Mouse (Mus musculus) testis, postnatal 10 days (tissue): Measurements from ENCODE around the gene Icam1.
"Not testable (repeated sequence)": the region's sequence is repeated elsewhere in the genome, so short reads cannot be mapped to it uniquely, and the experiment has no call there.

Experiments used
- DNase-seq: peaks from one replicate; pipeline ENCODE4 v3.0.0; 2021; ENCODE audit warnings: low spot score

Icam1 gene

DNA sequence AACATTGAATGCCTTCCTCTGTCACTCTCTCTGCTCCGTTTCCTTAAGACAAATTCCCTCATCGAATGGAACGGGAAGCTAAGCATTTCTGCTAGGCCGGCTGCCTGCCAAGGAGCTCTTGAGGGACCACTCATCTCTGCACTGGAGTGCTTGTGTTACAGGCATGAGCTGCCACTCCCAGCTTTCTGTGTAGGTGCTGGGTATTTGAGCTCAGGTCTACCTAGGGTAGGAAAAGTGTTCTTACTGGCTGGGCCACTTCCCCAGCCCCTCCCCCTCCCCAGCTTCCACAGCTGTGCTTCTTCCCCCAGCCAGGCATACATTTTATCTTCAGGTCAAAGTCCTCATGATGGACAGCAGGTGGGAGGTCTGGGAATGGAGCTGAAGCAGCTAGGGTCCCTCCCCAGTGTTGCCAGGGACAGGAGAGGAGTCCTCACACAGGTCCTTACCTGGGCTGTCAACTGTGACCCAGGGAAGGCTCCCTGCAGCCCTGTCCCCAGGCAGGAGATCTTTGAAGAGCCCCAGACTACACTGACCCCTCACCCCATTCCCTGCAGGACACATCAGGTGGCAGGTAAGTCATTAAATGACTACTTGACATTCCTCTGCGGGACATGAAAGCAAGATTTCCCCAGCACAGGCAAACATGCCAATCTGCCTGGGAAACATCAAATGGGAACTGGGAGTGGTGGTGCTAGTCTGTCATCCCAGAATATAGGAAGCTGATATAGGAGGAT is 22.5 kb upstream of the Icam1 start:
- no peak for DNase-seq

DNA sequence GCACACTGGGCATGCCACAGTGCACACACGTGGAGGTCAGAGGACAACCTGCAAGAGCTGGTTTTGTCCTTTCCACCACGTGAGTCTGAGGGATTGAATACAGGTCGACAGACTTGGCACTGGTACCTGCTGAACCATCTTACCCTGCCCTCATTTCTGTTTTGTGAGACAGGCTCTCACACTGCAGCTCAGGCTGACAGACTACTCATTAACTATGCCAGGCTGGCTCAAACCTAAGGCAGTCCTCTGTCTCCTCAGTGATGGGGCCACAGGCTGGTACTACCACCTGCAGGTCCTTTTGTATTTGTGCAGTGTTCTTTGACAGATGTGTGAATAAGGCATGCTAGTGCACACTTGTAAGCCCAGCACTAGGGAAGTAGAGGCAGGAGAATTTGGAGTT is 20.7 kb upstream of the Icam1 start:
- DNase-seq, result no peak

DNA sequence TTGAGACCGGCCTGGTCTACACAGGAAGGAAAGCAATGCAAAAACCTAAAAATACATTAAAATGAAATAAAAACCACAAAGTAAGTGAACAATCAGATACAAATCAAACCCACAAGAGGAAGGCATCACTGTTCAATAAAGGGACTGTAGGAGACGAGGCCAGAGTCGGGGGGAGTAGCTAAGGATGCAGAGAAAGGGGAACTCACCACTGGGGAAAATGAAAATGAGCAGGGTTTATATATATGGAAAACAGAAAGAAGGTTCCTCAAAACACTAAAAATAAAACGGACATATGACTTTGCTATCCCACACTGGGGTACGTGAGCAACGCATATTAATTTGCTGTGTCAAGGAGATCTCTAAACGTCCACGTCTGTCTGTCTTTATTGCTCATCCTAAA is 18.7 kb upstream of the Icam1 start:
- DNase-seq, result no peak

DNA sequence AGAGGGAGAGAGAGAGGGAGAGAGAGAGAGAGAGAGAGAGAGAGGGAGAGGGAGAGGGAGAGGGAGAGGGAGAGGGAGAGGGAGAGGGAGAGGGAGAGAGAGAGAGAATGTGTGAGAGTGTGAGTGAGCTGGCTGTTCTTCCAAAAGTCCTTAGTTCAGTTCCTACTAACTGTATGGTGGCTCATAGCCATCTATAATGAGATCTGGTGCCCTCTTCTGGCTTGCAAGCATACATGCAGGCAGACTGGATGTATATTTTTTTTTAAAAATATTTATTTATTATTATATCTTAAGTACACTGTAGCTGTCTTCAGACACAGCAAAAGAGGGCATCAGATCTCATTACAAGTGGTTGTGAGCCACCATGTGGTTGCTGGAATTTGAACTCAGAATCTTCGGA is 17.4 kb upstream of the Icam1 start:
- DNase-seq, result not testable (repeated sequence)

DNA sequence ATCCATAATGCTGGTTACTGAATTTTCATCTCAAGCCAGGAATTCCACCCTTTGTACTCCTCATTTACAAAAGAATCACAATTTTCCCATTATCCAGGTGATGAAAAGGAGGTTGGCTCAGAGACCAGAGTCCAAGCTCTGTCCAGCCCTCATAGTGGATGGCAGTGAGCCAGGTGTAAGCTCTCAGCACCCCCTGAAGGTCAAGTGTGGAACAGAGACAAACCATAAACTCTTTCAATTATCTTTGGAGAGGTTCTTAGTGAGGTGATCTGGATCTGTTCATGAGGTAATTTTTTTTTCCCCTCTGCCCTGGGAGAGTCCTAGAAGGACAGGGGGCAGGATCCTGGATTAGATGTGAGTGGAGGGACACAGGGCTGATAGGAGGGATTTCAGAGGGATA is 15.0 kb upstream of the Icam1 start:
- DNase-seq, result no peak

DNA sequence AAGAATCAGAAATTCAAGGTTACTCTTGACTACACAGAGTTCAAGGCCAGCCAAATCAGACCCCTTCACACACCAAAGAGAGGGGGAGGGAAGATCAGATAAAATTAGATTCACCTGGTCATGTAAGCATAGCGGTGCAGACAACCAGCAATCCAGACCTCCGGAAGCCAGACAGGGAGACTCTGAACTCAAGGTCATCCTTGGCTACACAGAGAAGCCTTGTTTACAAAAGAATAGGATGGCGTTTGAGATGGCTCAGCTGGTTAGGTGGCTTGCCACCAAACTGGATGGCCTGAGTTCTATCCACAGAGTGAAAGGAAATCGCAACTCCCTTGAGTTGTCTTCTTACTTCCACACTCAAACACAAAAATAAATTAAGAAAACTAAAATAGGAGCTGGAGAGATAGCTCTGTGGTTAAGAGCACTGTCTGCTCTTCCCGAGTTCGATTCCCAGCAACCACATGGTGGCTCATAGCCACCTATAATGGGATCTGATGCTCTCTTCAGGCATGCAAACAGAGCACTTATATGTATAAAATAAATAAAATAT is 14.1 kb upstream of the Icam1 start:
- DNase-seq, result no peak

DNA sequence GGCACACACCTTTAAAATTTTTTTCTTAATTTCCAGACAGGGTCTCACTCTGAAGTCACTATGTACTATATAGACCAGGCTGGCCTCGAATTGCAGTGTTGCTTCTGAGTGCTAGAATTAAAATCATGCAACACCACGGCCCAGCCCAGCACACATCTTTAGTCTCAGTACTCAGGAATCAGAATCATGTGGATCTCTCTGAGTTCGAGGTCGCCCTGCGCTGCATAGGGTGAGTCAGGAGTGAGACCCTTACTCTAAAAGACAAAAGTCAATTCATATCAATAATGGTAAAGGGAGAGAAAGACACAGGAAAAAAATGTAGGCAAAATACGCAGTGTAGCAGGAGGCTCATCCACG is 13.5 kb upstream of the Icam1 start:
- no peak for DNase-seq

DNA sequence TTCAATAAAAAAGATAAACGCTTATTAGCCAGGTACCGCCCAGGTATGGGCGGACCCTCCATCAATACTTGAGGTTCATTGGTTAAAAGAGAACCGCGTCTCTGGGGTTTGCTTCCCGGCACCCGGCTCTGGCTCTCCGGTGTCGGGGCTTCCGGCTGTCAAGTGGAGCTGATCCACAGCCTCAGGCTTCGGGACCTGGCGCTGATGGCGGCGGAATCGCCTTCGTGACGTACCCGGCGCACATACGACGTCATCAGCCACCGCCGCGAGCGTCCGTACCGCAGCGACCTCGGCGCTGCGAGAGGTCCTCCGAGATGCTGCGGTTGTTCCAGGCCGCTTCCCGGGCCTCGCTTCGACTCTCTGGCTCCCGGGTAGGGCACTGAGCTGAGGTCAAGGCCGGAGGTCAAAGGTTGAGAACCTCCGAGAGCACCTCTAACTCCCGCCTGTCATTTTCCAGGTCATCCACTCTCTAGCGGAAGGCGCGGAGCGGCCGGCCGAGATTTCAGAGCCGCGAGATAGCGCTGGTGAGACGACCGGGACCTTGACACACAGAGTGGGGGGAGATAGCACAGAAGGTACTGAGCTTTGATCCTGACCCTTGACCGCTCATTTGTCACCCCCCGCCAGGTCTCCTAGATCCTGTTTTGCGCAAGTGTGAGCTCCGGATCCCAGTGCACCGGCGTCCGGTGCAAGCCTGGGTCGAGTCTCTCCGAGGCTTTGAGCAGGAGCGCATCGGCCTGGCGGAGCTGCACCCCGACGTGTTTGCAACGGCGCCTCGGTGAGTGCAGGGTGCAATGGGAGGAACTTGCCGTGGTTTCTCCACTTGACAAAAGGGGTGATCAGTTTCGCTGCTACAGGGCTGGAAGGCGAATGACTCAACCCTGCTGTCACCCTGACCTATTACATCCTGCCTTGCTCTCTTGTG is 12.9 kb upstream of the Icam1 start, which contains the start of gene Mrpl4:
Gene Mrpl4, plus strand, starts transcription at position 112 of the 925 bp plus-strand sequence.
- peak; percentile 93 for DNase-seq

DNA sequence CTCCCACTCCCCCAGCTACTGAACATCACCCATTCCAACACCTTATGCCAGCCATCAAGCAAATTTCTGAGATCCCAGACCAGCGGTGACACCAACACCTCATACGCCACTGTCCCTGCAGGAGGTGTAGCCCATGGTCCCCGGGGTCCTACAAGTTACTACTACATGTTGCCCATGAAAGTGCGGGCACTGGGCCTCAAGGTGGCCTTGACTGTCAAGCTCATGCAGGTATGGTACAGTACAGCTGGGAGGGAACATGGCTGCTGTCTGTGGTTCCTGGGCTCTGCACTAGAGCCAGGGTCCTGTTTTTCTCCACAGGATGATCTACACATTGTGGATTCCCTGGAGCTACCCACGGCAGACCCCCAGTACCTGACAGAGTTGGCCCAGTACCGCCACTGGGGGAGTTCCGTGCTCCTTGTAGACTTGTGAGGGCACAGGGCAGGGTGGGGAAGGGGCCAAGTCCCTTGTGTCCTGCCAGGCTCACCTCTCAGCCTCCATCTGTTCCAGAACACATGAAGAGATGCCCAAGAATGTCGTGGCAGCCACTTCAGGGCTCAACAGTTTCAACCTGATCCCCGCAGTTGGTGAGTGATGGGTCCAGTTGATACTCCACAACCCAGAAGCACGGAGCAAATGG is 8.4 kb upstream of the Icam1 start:
- no peak for DNase-seq

DNA sequence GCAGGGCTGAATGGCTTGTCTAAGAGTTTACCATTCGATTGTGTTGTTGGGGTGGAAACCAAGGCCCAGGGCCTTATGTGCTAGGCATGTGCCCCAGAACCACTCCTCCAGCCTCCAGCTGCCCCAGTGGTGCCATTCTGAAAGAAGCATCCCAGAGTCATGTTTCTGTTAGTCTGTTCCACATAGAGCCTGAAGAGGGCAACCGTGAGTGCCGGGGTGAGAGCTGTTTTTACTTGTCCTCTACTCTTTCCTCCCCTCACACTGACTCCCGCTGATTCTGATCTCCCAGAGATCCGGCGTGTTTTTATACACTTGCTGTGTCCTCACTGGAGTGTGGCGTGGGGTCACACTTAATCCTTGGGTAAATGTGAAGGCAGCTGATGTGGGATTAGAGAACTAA is 7.8 kb upstream of the Icam1 start:
- DNase-seq, result no peak

DNA sequence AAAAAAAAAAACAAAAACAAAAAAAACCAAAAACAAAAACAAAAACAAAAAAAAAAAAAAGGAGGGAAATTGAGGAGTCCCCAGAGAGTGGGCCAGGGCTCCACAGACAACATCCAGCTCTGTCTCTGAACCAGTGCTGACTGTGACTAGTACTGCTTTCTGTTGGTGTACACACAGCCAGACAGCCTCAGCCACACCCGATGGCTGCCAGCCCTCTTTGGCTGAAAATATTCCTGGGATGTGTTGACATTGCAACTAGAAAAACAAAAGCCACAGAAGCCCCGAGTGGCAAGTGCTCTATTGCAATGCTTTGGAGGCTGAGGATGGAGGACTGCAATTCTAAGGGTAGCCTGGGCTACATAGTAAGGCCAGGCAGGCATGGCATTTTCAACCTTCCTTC is 5.4 kb upstream of the Icam1 start:
- DNase-seq, result no peak

DNA sequence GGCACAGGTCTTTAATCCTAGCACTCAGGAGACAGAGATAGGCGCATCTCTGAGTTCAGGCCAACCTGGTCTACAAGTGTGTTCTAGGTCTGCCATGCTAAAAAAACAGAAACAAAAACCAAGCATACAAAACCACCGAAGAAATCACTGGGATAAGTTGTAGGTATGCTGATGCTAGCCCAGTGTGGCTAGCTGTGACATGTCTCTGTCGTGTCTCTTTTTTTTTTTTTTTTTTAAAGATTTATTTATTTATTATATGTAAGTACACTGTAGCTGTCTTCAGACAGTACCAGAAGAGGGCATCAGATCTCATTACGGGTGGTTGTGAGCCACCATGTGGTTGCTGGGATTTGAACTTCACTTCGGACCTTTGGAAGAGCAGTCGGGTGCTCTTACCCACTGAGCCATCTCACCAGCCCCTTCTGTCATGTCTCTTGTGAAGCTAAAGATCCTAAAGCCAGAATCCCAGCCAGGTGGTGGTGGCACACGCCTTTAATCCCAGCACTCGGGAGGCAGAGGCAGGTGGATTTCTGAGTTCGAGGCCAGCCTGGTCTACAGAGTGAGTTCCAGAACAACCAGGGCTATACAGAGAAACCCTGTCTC is 4.7 kb upstream of the Icam1 start:
- not testable (repeated sequence) for DNase-seq

DNA sequence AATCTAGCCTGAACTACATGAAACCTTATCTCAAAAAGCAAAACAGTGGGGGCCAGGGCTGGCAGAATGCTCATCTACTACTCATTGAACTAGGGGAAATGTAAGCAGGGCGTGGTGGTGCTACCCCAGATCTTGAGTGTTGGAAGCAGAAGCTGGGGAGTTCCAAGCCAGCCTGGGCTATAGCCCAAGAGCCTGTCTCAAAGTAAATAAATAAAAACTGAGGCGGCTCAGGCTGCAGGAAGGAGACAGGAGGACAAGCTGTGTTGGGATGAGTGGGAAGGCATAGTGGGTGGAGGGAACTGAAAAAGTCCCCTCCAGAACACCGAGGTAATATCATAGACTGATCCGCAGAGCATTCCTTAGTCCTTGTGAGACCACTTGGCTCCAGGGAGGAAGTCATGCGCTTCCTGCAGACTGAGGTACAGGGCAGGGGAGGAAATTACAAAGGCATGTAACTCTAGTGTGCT is 3.9 kb upstream of the Icam1 start:
- no peak for DNase-seq

DNA sequence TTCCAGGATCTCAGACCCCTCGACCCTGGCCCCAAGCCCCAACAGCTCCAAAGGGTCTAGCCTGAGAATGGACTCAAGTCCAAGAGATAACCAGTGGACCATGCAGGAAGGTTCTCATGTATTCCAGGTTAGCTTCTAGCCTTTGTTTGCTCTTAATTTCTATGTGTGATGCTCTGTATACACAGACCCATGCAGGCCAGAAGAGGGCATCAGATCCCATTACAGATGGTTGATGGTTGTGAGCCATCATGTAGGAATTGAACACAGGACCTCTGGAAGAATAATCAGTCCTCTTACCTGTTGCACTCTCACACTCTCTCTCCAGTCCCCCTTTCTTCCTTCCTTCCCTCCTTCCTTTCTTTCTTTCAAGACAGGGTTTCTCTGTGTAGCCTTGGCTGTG is 3.4 kb upstream of the Icam1 start:
- no peak for DNase-seq

DNA sequence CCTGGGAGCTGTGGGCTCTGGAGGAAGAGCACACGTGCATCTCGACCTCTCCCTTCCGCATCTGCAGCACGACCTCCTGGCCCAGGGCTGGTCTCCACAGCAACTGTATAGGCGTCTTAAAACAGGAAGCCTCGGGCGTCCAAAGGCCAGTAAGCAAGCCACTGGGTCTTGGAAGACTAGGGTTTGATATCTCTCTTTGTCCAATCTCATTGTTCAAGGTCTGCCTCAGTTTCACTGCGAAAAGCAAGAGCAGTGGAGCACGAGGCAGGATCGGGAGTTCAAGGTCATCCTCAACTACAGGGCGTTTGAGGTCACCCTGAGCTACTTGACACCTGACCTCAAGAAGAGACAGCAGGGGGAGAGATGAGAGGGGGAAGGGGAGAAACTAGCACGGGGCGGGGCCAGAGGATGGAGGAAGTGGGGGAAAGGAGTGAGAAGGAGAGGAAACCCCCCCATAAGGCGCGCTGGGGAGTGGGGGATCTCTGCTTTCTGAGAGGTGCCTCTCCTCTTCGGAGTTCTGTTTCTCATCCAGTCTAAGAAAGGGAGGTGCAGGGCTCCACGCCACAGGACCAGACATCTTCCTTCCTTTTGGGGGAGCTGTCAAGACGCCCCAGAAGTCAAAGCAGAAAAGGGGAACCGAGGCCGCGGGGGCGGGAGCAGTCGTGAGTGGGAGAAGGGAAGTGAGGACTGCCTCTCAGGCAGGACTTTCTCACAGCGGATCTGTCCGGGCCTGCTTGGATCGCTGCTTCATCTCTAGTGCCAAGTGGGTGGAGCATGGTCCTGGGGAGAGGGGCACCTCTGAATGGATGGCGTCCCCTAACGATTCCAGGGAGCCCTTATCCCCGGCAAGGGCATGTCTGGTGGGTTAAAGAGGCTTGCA is 854 bp upstream of the Icam1 start:
- DNase-seq, result no peak

DNA sequence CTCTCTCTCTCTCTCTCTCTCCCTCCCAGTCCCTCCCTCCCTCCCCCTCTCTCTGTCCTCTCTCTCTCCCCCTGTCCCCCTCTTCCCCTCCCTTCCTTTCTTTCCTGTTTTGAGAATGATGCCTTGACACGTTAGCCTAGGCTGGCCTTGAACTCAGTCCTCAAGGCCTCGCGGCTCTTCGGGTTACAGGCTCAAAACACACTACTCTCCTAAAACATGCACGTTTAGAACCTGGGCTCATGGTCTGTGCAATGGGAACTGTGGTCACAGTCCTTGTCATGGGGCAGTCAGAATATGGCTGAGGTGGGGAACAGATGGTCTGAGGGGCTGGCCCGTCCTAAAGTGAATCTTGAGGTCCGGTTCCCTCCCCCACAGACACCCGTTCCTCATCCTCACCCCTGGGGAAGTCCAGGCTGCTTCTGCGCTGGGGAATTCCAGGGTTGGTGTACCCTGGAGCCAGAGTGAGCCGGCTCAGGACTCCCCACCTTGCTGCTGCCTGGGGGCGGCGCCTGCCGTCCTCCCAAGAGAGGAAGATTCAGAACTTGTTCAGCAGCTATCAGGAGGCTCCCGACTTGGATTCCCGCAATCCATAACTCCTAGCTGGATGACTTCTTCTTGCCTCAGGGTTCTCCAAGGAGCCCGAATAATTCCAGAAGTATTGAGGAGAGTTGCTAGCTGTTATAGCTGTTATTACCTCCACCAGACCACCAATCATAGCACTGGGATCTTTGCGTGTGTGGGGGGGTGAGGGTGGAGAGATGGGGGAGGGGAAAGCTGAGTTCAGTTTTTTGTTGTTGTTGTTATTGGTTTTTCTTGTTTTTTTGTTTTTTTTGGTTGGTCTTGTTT is 769 bp downstream of the Icam1 start:
- no peak for DNase-seq

DNA sequence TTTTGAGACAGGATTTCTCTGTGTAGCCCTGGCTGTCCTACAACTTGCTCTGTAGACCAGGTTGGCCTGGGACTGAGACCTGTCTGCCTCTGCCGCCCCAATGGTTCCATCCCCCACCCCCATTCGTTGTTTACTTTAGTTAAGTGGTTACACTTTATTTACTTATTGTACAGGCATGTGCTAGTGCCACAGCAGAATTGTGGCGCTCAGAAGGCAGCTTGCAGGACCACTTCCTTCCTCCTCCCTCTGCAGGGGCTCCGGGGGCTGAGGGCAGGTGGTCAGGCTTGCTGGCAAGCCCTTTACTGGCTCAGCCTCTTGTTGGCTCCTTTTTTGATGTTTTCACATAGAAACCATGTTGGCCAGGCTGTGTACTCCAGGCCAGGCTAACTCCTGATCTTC is 1.4 kb downstream of the Icam1 start:
- no peak for DNase-seq

DNA sequence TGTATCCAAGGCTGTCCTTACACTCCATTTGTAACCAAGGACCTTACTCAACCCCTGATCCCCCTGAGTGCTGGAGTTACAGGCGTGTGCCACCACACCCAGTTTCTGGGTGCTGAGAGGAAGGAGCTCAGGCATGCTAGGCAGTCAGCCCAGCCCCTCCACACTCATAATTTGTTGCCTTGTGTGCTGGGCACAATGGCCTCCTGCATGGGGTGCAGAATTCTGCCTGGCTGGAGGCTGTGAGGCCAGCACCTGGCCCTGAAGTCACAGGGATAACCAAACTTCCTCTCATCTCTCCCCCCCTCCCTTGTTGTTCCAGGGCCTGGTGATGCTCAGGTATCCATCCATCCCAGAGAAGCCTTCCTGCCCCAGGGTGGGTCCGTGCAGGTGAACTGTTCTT is 2.8 kb downstream of the Icam1 start:
- no peak for DNase-seq

DNA sequence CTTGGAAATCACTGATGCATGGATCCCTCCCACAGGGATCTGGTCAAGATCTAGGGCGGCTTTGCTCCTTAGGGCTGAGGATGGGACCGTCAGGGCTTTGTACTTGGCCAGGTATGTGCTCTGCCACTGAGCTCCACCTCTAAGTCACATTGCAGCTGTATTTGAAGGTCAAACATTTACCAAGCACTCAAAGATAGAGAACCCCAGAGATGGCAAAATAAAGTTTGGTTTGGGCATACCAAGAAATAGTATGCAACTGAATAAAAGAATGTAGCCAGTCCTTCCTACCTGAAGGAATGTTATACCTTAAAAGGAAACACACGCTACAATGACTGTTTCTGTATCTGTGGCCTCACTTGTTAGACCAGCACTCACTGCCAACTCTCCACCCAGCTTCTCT is 5.6 kb downstream of the Icam1 start:
- no peak for DNase-seq

DNA sequence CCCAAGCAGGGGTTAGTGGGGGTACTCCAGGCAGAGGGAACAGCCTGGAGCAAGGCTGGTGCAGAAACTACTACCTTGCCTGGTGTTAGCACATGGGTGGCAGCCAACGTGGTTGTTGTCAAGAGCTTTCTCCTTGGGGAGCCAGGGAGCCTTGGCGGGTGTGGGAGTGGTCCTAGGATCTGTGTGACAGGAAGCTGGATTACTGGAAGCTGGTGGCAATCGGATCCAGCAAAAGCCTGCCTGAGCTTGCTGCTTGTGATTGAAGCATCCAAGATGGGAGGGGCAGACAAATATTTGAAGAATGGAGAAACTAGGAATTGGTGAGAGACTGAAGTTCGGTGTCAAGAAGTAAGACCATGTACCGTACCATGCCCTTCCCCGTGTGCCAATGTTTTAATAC is 6.5 kb downstream of the Icam1 start:
- DNase-seq, result no peak
